Mouse (Mus musculus) retina, adult 2 months (tissue): ENCODE measurements at regions not wholly inside any gene's neighbourhood (a gene's known extent, or its start where the extent isn't known, plus 50 kb on each side); places are given as distances from the start of the nearest gene placed in this dataset.

Experiments
- DNase-seq: peaks from one replicate; pipeline ENCODE4 v3.0.0-alpha.2; 2012; ENCODE audit warnings: low read depth, low spot score

DNA sequence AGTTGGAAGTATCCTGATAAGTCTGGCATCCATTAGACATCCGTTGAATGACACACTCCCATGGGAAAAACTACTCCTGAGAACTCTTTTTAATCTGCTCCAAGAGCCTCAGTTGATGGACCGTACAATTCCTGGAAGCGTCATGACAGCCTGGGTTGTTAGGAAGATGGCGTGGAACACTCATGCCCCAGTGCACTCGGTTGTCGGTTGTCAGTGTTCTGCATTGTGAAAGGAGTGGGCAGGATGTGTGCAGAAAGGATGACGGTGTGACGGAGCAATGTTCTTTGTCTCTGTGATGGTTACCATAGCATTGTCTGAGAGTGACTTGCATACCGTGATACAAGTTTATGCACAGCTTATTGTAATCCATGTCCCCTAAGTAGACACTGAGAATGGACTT lies 164.4 kb downstream of the Slc30a10 start:
- DNase-seq, result no peak

DNA sequence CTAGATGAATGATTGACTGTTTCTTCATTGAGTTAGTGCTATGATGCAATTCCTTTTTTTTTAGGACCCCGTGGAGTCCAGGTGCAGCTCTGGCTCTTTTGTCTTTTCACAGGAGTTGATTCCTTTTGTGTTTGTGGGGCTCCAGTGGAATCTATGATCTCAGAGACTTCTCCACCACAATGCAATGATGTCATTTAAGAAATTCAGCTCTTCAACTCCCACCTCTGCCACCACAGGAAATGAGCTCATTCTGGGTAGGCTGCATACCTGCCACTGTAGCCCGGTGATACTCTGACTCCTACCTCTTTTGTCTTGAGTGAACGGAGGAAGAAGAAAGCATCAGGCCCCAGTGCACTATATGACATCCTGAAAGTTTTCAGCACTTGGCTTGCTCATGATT lies 173.8 kb downstream of the Slc30a10 start:
- DNase-seq, result no peak

DNA sequence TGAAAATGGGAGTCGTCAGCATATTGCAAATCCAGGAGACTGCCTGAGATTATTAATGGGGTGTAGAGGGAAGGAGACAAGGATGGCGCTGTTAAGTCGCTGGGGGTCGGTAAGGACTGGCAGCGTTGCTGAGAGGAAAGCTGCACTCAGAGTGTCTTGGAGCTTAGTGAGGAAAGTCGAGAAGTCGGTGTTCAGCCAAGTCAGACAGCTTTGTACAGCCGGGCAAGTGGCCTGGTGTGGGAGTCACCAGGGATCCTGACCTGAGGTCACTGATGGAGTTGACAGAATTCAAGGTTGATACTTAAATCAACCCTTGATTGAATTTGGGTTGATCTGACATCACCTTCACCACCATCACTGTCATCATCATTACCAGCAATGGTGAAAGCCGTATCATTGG lies 175.3 kb downstream of the Slc30a10 start:
- no peak for DNase-seq

DNA sequence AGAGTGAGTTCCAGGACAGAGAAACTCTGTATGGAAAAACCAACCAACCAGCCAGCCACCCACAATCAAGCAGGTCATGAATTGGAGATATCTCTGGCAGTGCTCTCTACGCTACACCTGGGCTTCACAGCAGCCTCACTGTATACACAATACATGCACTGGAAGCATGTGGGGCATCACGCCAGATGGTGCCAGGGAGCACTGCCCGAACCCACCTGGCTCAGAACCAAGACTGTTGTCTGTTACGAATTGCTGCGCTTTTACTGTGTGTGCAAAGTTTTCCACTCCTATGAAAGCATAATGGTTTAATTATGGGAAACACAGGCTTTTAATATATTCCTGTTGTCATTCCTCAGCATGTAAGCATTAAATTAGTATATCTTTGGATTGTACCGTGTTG lies 184.0 kb downstream of the Slc30a10 start:
- DNase-seq, result no peak

DNA sequence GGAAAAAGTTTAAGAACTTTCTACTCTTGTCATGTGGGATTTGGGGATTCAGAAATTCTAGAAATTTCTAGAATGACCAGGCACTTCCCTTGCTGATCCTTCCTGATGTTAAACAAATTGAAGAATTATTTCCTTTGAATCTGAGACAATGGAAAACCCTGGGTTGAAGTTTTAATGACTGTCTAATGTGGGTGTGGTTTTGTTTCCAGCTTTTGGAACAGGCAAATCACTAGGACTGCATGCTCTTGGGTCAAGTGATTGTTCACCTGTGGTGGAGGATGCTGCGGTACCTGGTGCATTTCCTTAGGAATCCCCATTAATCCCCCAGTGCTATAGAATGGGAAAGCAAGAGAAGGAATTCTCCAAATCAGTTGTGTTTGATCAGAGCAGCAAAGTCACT lies 184.8 kb downstream of the Slc30a10 start:
- DNase-seq, result no peak

DNA sequence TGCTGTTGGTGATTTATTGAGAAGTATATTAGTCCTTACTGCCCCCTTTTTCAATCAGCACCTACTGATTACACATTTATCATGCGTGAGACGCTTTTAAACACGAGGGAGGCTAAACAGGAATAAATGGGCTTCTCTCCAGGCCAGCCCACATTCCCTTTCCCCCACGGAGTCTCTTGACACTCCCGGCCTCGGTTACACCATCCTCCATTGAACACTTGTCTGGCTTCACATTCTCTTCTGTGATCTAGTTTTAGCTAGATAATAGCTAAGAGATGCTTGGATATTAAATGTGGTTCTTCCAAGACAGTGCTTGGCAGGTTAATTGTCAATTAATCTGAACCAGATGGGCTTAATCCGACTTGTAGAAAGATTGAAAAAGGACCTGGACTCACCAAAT lies 189.4 kb downstream of the Slc30a10 start:
- no peak for DNase-seq

DNA sequence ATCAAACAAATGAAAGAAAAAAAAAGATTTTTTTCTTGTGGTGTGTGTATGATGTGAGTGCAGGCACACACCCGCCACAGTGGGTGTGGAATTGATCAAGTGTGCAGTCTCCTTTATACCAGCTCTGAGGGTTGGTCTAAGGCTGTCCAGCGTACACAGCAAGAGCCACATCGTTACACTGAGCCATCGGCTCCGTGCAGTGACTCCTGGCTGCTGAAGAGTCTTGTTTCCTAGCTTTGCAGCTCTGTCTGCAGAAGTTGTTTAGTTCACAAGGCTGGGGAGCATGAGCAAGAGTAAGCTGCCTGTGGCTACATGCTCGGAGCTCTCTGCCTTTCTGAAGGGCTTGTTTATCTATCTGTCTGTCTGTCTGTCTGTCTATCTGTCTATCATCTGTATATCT lies 193.5 kb downstream of the Slc30a10 start:
- DNase-seq, result no peak

DNA sequence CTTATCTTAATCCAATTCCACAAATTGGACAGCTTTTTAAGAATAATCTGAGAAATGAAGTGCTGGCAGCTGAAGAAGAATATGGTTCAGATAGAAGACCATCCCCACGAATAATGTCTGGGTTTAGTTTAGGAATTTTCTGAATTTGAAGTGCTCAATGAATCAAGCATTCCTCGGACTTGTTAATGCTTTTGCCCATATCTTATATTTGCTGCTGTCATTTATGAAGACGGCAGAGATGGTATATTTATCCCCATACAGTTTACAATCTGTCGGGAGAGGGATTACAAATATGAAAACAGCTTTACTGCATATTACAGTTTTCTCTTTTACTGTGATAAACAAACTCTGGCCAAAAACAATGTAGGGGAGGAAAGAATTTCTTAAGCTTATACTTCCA lies 194.3 kb downstream of the Slc30a10 start:
- DNase-seq, result no peak

DNA sequence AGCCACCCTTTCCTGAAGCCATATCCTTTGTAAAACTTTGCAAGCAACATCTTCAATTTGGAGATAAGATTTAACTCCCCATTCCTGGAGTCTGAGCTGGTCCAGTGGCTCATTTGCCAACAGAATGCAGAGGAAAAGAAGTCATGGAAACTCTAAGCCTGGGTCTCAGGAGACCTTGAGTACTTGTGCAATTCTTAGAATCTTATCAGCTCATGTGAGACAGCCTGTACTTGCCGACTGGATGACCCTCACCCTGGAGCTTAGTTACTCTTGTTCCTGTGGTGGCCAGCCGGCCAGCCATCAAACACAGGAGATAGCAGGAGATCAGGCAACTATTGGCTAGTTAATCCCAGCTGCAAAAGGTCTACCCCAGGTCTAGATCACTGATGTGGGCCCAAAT lies 196.3 kb downstream of the Slc30a10 start:
- DNase-seq, result no peak

DNA sequence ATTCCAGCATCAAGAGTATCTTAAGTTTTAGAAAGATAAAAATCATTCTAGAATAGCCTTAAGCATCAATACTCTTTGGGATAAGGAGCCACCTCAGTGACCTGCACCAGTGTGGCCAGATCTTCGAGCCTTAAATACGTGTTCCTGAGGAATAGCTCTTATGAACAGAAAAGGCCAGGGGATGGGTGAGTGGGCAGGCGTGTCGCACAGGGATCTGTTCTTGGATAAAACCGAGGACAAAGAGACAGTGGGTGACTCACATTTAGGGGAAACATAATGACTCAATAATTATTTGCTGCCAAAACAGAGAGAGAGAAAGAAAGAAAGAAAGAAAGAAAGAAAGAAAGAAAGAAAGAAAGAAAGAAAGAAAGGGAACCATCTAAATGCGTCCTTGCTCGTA lies 200.4 kb downstream of the Slc30a10 start:
- no peak for DNase-seq

DNA sequence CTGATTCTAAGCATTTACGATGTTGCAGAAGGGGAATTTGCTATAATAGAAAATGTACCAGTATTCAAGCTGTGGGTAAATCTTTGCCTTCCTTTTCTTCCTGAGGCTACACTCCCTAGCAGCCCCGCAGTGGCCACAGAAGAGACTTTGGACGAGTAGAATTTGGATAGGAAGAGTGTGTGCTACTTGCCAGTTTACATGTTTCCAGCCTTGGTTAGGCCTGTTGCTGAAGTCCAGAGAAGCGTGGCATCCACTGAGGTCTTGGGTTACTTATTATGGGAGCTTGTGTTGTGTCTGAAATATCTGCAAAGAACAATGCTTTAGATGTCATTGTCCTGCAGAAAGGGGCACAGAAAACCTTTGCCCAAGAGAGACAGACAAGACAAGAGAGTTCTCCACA lies 200.8 kb downstream of the Slc30a10 start:
- no peak for DNase-seq

DNA sequence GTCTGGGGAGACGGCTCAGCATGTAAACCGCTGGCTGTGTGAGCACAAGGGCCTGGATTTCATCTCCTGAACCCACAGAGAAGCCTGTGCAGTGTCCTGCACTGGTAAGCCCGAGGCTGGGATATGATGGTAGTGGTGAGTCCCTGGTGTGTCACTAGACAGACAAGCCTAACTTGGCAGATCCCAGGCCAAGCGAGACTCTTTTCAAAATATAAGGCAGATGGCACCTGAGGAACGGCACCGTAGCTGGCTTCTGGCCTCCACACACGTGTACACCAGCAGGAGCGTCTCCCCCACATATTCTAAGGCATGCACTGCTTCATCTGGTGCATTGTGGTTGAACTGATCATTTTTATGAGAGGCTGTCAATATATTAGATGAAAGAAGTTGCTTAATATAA lies 202.6 kb downstream of the Slc30a10 start:
- DNase-seq, result no peak

DNA sequence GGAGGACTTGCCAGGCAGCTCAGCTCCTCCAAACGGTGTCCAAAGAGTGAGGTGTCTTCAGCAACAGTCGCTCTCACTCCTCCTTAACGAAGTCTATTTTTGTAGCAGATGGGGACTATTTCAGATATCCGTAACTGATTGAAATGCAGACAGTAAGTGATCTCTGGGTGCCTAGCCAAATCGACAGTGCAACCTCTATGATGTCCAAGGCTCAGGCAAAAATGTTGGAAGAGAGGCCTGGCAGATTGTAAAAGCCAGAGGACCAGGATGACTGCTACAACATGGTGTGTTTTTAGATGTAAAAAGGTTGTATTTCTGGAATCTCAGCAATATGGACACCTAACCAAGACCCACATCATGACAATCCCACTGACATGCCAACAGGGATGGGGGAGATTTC lies 204.8 kb downstream of the Slc30a10 start:
- no peak for DNase-seq

DNA sequence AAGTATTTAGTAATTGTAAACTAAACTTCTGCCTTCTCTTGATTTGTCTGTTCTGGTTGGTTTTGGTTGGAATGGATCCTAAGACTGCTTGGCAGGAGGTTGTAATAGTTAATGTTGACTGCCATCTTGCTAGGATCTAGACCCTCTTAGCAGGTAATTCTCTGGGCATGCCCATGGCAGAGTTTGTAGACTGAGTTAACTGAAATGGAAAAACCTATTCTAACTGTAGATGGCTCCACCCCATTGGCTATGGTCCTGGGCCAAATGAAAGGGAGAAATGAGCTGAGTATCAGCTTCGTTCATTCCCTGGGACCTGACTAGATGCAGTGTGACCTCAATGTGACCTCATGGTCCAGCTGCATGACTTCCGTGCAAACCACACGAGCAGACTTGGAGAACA lies 207.7 kb downstream of the Slc30a10 start:
- no peak for DNase-seq

DNA sequence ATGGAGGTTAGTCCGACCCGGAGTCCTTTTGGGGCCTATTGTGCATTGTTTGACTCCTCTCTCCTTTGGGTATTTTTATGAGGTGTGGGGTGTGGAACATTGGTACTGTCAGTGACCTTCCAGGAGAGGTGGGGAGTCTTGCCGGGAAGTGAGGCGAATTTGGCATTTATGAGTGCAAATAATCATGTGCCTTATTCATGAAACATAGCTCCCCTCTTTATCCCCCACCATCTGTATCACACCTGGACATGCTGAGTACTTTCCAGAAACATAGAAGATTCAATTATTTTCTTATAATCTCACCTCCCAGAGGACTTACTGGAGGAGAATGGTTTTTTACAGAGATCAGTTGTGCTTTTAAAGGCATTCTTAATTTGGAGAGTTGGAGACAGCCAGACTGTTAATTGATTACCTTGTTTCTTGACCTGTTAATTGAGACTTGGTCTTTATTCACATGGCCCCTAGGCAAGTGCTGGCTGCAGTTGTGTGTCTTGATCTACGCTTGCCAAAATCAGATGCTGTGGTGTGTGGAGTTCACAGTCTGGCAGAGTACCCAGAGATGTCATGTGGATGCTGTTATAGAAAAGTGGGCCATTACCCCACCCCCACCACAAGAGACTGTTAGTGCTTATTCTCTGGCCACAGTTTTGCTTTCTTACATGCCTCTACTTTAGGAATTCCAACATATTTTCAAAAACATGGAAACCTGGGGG lies 215.5 kb downstream of the Slc30a10 start:
- no peak for DNase-seq

DNA sequence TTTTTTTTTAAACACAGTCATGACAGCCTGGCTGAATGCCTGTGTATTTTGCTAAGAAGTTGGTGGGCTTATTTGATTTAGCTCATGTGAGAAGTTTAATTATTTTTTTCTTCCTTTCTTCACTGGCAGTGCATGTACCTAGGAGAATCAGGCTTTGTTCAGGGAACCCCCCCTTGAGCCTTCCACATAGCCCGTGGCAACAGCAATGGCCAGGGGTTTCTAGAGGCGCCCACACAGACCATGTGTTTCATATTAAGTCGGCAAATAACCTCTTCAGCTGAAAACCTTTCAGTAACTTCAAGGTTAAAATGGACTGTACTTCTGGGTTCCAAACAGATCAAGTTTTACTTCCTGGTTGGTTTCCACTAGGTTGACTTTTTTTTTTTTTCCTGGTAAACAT lies 218.3 kb downstream of the Slc30a10 start:
- DNase-seq, result no peak

DNA sequence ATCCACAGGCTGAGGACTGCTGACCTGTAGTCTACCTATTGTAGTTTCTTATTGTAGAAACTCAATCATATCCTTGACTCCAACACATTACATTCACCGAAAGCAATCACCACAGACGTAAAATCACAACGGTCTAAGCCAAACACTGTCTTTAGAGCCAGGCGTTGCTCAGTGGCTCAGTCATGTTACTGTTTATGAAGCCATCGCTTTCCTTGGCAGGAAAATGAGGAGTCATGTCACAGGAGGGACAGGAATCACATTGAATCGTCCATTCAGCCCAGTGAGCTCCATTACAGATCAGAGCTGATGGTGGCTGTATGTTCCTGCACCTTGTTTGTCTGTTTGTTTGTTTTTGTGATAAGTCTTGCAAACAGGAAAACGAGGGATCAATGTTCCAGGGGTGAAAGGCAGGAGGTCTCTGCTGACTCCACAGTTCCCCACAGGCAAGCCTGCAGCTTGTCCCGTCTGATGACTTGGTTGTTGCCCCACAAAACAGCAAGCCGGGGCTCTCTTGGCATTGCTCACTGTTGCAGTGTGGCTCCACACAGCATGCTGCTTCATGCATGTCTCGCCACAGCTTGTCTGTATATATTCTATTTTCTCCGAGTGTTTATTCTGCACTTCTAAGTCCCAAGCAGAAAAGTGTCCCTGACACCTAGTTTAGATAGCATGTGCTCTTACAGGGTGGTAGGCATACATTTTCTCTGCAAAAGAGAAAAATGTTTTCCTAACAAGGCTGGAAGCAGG lies 221.2 kb downstream of the Slc30a10 start:
- no peak for DNase-seq

DNA sequence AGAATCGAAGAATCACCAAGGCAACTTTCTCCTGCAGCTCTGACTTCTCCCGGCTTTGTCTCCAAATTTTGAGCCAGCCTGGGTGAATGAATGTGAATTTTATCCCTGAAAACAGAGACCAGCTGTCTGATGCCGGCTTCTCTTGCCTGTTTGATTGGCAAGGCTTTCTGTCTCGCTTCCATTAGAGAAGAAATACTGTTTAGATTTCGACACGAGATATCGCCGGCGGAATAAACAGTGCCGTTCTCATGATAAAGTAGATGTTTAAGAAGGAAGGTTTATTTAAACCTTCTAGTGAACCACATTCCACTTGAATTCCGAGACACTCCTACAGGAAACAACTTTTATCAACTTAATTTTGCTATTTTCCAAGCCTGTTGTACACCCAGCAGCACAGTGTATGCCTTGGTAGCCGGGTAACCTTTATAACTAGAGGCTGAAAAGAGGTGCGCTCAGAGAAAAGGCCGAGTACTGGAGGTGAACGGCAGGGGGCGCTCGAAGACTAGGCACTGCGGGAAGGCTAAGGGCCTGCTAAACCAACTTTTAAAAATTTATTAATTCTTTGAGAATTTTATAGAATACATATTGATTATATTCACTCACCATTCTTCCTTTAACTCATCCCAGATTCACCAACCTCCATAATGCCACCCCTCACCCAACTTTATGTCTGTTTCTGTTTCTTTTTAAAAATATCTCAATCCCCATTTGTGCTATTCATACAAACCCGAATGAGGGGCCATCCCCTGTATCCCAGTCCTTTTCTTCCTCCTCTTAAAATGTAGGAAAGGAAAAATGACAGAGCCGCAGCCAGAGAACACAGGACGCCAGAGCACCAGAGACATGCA lies 227.2 kb downstream of the Slc30a10 start:
- peak; percentile 25 for DNase-seq

DNA sequence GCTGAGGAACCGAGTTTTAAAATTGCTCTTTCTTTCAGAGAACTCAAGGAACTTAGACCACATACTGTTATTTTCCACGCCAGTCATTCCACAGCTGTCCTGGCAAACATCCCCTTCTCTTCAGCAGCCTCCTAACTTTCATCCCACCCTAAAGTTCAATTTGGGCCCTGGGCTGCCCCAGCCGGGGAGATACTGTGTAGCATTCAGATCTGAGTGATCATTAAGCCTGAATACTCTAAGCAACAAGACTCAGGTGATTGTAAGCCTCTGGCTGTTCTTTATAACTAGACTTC lies 227.8 kb downstream of the Slc30a10 start:
- no peak for DNase-seq

DNA sequence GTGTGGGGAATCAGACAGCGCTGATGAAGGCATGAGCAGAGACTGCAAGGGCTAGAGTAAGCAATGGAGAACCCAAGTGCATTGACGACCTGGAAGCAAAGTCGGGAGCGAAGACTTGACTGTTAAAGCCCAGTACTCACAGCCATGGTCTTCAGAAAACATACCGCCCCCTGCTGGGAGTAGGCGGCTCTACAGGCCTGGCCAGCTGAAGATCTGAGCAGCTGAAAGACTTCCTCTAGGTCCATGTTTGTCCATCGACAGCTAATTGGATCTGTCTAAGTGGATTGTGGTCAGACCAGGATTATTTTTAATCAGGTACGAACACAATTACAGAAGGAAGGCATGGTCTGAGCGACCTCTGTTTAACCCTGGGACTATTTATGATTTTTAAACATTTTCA lies 230.0 kb downstream of the Slc30a10 start:
- no peak for DNase-seq

DNA sequence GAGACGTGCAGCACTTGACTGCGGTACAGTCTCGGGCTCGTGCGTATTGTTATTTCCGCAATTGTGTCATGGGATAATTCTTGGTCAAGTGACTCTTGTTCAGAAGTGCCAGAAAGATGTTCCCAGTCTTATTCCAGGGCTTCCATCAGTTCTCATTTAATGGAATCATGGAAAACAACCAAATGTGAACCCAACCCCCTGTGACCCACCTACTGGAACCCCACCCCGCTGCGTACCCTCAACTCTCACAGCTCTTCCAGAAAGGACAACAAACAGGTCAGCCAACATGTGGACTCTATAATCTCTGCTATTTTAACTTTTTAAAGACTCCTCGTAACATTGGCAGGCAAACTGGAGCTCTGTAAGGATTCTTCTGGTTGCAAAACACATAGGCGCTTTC lies 233.9 kb downstream of the Slc30a10 start:
- DNase-seq, result no peak

DNA sequence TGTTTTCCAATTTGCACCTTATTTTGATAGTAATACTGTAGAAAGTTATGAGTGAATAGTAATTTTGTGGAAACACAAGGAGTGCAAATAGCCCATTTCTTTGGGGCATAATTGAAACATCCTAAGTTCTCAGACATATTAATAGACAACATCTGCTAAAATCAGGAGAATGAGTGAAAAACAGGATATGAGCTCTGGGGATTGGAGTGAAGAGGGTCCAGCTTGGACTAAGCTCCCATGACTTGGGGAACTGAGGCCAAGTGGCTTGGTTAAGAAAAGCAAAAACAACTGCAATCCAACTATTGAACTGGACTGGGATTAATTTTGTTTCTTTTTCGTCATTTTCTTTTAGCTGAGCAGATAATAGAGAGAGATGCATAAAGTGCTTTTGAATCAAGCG lies 240.7 kb downstream of the Slc30a10 start:
- no peak for DNase-seq

DNA sequence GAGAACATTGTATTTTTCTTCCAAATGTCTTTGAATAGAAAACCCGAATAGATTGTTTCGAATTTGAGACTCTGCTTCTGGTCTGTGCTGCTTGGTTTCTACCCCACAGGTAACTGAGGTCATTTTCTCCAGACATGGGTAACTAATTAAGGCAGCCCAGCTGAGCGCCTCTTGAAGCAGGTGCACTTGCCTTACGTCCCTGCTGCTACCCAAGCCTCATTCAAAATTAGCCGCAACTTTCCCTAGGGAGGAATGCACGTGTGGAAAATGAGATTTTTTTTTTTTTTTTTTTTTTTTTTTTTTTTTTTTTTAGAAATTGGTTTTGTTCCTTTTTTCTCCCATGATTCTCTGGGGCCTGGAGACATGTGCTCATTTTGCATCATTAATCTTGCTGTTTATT lies 245.1 kb downstream of the Slc30a10 start:
- DNase-seq, result no peak
